Mouse (Mus musculus) leukemia stem cell, adult 10-12 weeks (primary cell): ENCODE results near the gene Tbrg4. TPM values are rescaled to one million over a fixed set of nuclear protein-coding genes. Genes with fewer than 3 reads are reported as not detected.

ENCODE experiments used
- polyA plus RNA-seq: library from polyadenylated mRNA; stranded (reverse); fragments of >175 nt; gene quantifications from 2 replicates; pipeline ENCODE4 v1.2.3, GENCODE M21; 2012; ENCODE audit warnings: low replicate concordance

Tbrg4 gene
- polyA plus RNA-seq = 180 and 342 TPM in 2 replicates

GRCm38 (mm10) chr11:6625478-6626387 lies at the start of gene Tbrg4:
Gene Tbrg4 (minus strand): TSS chr11:6626067.

GRCm38 (mm10) chr11:6658271-6658670 lies 32.4 kb upstream of the Tbrg4 start, which contains the start of gene Ramp3:
Gene Ramp3 (plus strand): TSS chr11:6658521.

DNA sequence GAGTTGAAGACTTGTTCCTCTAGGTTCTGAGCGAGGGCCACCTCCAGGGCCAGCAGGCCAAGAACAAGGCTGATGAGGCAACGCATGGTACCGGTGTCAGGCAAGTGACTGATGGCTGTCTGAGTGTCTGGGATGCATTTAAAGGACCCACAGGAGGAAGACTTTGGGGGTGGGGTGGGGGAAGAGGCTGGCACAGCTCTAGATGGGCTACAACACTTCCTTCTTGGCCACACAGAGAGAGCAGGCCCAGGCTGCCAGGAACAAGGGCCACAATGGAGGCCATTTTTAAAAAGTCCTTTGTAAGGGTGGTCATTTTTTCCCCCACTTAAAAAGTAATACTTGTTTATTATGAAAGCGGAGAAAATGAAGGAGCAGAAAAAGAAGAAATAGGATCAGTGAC lies 12.7 kb upstream of the Tbrg4 start, which contains the start of gene Wap:
Gene Wap (minus strand): TSS at position 101 of the 400 bp plus-strand sequence.

DNA sequence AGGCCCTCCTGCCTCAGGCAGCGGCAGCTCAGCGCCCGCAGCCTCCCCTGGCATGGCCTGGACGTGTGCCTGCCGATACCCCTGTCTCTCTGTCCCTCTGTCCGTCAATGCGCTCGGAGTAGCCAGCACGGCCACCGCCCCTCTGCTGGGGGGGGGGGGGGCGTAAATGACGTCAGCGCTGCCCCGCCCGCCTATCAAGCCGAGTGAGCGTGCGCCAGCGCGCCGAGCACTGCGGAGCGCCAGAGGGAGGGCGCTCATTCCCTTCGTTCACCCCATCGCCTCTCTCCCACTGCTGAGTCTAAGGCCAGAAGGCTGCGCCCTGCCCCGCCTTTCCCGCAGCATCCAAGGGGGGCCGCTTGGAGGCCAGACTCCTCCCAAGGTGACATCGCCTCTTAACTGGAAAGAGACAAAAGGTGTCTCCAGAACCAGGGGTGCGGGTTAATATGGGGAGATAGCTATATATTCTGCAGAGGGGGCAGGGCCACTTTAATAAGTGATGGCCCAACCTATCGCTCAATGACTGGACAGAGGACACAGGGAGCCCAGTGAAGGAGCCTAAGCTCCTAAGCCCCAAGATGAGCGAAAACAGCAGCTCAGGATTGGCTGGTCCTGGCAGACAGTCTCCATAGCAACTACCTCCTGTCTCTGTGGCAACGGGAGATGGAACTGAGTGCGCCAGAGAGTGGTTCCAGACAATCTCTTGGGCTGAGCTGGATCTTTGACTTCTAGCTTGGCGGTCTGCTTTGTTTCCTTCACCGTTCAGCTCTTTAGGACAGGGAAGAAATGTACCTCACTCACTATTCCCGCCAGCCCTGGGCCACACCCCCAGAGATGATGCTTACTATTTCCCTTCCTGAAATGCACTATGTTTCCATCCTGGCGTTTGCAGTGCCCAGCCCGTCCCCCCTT lies 20.1 kb downstream of the Tbrg4 start, which contains the start of gene Nacad:
Gene Nacad (minus strand): TSS at position 563 of the 909 bp plus-strand sequence.

Other genes starting within 250 kb of the Tbrg4 start
- gene Zmiz2, start 237.0 kb downstream of the Tbrg4 start, polyA plus RNA-seq = 490 and 546 TPM in 2 replicates
- gene Ppia, start 210.6 kb downstream of the Tbrg4 start, polyA plus RNA-seq = 27.1 and 117 TPM in 2 replicates
- 15.0 and 25.2 TPM in 2 replicates for gene H2afv, start 181.6 kb downstream of the Tbrg4 start, polyA plus RNA-seq
- 12.2 and 19.2 TPM in 2 replicates for gene Purb, start 150.2 kb downstream of the Tbrg4 start, polyA plus RNA-seq
- gene Myo1g, start 105.1 kb downstream of the Tbrg4 start, polyA plus RNA-seq = 24.2 and 24.7 TPM in 2 replicates
- 39.3 and 43.8 TPM in 2 replicates for gene Ccm2, start 79.2 kb downstream of the Tbrg4 start, polyA plus RNA-seq
- gene Nacad, start 20.0 kb downstream of the Tbrg4 start, polyA plus RNA-seq = 11.9 and 24.1 TPM in 2 replicates
- not detected in 2 replicates for gene Wap, start 12.6 kb upstream of the Tbrg4 start, polyA plus RNA-seq
- gene Ramp3, start 32.5 kb upstream of the Tbrg4 start, polyA plus RNA-seq = 0.72 TPM in 1 of 2 replicates, not detected in the other
- not detected in 2 replicates for gene Gm11983, start 211.6 kb upstream of the Tbrg4 start, polyA plus RNA-seq